In genomic region chr11:83850586-83851272, GRCm38 (mm10) we compare ENCODE assay signal across 10 mouse cellular contexts. TPM values are rescaled to one million over a fixed set of nuclear protein-coding genes. Genes with fewer than 3 reads are reported as not detected.
DNase-seq lines count a peak whose midpoint lies in the region; ATAC-seq lines count a peak whose summit lies in the region.
"Had no signal": no experiment of that assay in that cellular context is flagged by ENCODE, and none has a peak within 500 bp of the region (broad histone marks: within the 10 kb centered on the region; RNA-seq: fewer than 3 reads in every experiment).

No protein-coding gene starts in this region.

- H3K4me3 ChIP-seq in forebrain, embryonic 12.5 days (replicated peaks), result 0 out of 2 replicates have a peak overlapping the region, but pooled peaks have one; percentile 5
- no peak overlapping the region for H3K4me3 ChIP-seq in forebrain, embryonic 11.5 days (ENCODE audit: low read depth, low read length)
- peak overlapping the region; percentile 43 for H3K4me3 ChIP-seq in embryonic facial prominence, embryonic 10.5 days
- no peak overlapping the region for H3K4me3 ChIP-seq in forebrain, embryonic 16.5 days (replicated peaks; ENCODE audit: low read length)

- H3K9me3 ChIP-seq in forebrain, embryonic 12.5 days, result no peaks in the 10 kb centered on the region
- no peaks in the 10 kb centered on the region for H3K9me3 ChIP-seq in forebrain, embryonic 11.5 days (ENCODE audit: control insufficient read depth, low read length)
- no peaks in the 10 kb centered on the region for H3K9me3 ChIP-seq in embryonic facial prominence, embryonic 10.5 days
- no peaks in the 10 kb centered on the region for H3K9me3 ChIP-seq in forebrain, embryonic 16.5 days (ENCODE audit: control insufficient read depth, low read length)

- no peaks in the 10 kb centered on the region for H3K36me3 ChIP-seq in forebrain, embryonic 12.5 days (replicated peaks)
- H3K36me3 ChIP-seq in forebrain, embryonic 11.5 days (ENCODE audit: control insufficient read depth, insufficient read depth, low read length), result no peaks in the 10 kb centered on the region
- H3K36me3 ChIP-seq in embryonic facial prominence, embryonic 10.5 days (replicated peaks), result no peaks in the 10 kb centered on the region
- H3K36me3 ChIP-seq in forebrain, embryonic 16.5 days (ENCODE audit: control insufficient read depth, insufficient read depth), result no peaks in the 10 kb centered on the region

- peak overlapping the region; percentile 17; the same call in 1 of the 2 replicates for H3K4me2 ChIP-seq in forebrain, embryonic 12.5 days
- H3K4me2 ChIP-seq in forebrain, embryonic 11.5 days (ENCODE audit: low read depth, low read length, severe bottlenecking), result no peak overlapping the region; the same call in 1 of the 2 replicates
- no peak overlapping the region for H3K4me2 ChIP-seq in forebrain, embryonic 16.5 days (ENCODE audit: low read length)

- ATAC-seq in forebrain, embryonic 12.5 days (ENCODE audit: low FRiP score), result no peak
- no peak for ATAC-seq in forebrain, embryonic 11.5 days (replicated peaks; ENCODE audit: low FRiP score)
- ATAC-seq in forebrain, embryonic 16.5 days, result no peak

- H3K27ac ChIP-seq in forebrain, embryonic 12.5 days, result no peak overlapping the region
- H3K27ac ChIP-seq in forebrain, embryonic 11.5 days (ENCODE audit: low read depth, low read length), result no peak overlapping the region
- H3K27ac ChIP-seq in embryonic facial prominence, embryonic 10.5 days (replicated peaks), result no peak overlapping the region
- H3K27ac ChIP-seq in forebrain, embryonic 16.5 days (ENCODE audit: low read length), result no peak overlapping the region
- H3K27ac ChIP-seq: macrophage had no signal

- no peak overlapping the region for H3K9ac ChIP-seq in forebrain, embryonic 12.5 days
- no peak overlapping the region for H3K9ac ChIP-seq in forebrain, embryonic 11.5 days (ENCODE audit: low read length)
- H3K9ac ChIP-seq in forebrain, embryonic 16.5 days (replicated peaks; ENCODE audit: low read depth, low read length), result no peak overlapping the region

- DNase-seq in forebrain, embryonic 11.5 days (ENCODE audit: low spot score), result no peak
- peak; percentile 30 for DNase-seq in embryonic facial prominence, embryonic 10.5 days (ENCODE audit: low spot score)
- peak; percentile 82 to 85 for DNase-seq in kidney, postnatal 36 days
- peak; percentile 62 for DNase-seq in lung, postnatal 36 days
- no peak for DNase-seq in adrenal gland, postnatal 10 days
- DNase-seq in retina, embryonic 14.5 days (ENCODE audit: low spot score), result no peak

- peaks cover 78% of the 10 kb centered on the region for H3K27me3 ChIP-seq in forebrain, embryonic 12.5 days
- H3K27me3 ChIP-seq in forebrain, embryonic 11.5 days (ENCODE audit: control insufficient read depth, insufficient read depth, low read length), result peaks cover 63% of the 10 kb centered on the region
- peaks cover 95% of the 10 kb centered on the region for H3K27me3 ChIP-seq in embryonic facial prominence, embryonic 10.5 days (replicated peaks; ENCODE audit: low read depth, poor library complexity, severe bottlenecking)
- peaks cover 45% of the 10 kb centered on the region for H3K27me3 ChIP-seq in forebrain, embryonic 16.5 days (replicated peaks; ENCODE audit: control insufficient read depth, insufficient read depth, low read length)

- 2% methylated on average over 24 of the region's 24 CpGs for WGBS in forebrain, embryonic 12.5 days
- WGBS in forebrain, embryonic 11.5 days, result under 1% methylated on average over 24 of the region's 24 CpGs
- 1% methylated on average over 24 of the region's 24 CpGs for WGBS in embryonic facial prominence, embryonic 10.5 days
- WGBS in forebrain, embryonic 16.5 days, result 1% methylated on average over 24 of the region's 24 CpGs

- peaks cover 25% of the 10 kb centered on the region for H3K4me1 ChIP-seq in forebrain, embryonic 12.5 days
- peaks cover 20% of the 10 kb centered on the region for H3K4me1 ChIP-seq in forebrain, embryonic 11.5 days (replicated peaks; ENCODE audit: control insufficient read depth, insufficient read depth, low read length)
- H3K4me1 ChIP-seq in embryonic facial prominence, embryonic 10.5 days, result peaks cover 41% of the 10 kb centered on the region
- H3K4me1 ChIP-seq in forebrain, embryonic 16.5 days (replicated peaks; ENCODE audit: control insufficient read depth, insufficient read depth, low read length), result peaks cover 3% of the 10 kb centered on the region; the same call in 1 of the 2 replicates

RNA-seq across cellular contexts. Expression of gene Hnf1b, which starts 0.9 kb away (rescaled TPM):
- polyA plus RNA-seq in forebrain, embryonic 12.5 days (2016; fragmentation: Nextera tagmentation; extraction: Ambion mirVana), result not detected in 2 replicates
- not detected in 2 replicates for polyA plus RNA-seq in forebrain, embryonic 11.5 days (2014; fragmentation: Nextera tagmentation; extraction: Ambion mirVana)
- polyA plus RNA-seq in embryonic facial prominence, embryonic 10.5 days (2016; fragmentation: Nextera tagmentation; extraction: Ambion mirVana), result 0.07 and 0.18 TPM in 2 replicates
- total RNA-seq in adrenal gland, postnatal 10 days (2021), result 1 to 10 TPM; 1.5 to 2.7 TPM
- 0.16 TPM in 1 of 2 replicates, not detected in the other for polyA plus RNA-seq in forebrain, embryonic 16.5 days (2015; fragmentation: Nextera tagmentation; extraction: Ambion mirVana)
- polyA plus RNA-seq: C2C12, macrophage had no signal

Comparison
In these comparisons a context has a peak if more than half of its experiments do, and no peak if none do; other contexts are left out.
1. H3K4me3 ChIP-seq: peak in forebrain, embryonic 12.5 days (single experiment) and embryonic facial prominence, embryonic 10.5 days (single experiment); none in forebrain, embryonic 11.5 days (single experiment) and forebrain, embryonic 16.5 days (single experiment).
2. DNase-seq: peak in embryonic facial prominence, embryonic 10.5 days (single experiment), kidney, postnatal 36 days (2 of 2) and lung, postnatal 36 days (single experiment); none in forebrain, embryonic 11.5 days (single experiment), adrenal gland, postnatal 10 days (single experiment) and retina, embryonic 14.5 days (single experiment).